ENCODE assay signal across 13 mouse cellular contexts in the genomic region with DNA sequence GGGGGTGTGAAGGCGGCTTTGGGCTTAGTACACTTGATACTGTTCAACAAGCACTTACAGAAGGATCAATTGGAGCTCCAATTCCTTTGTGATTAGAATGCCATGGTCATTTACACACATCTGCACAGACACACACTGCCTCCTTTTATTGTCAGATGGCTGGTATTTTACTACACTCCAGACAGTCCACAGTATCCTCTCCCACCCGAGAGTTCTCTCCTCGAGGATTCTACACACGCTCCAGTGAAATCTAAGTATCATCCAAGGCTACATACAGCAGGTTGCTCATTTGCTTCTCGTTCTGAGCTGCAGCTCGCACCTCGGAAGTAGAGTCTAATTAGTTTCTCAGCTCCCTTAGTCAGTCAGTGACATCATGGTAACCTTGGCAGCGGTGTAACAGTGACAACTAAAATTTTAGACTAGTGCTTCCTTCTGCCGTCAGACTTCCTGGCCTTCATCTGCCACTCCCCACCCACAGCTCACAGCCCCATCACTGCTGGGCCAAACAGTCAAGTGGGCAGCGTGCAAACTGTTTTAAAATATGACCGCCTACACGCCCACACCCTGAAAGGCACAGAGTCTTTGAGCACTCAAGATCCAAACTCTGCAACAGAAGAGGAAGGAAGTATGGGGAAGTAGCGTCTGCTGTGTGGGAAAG.
A peak's percentile ranks its signal among the peaks of the same experiment; 100 is the strongest.
DNase-seq lines count a peak whose midpoint lies in the region; ATAC-seq and TF ChIP-seq lines count a peak whose summit lies in the region.
"Had no signal": no experiment of that assay in that cellular context is flagged by ENCODE, and none has a peak within 500 bp of the region (broad histone marks: within the 10 kb centered on the region; RNA-seq: fewer than 3 reads in every experiment).

No protein-coding gene starts in this region.

- H3K4me1 ChIP-seq in midbrain, embryonic 11.5 days (ENCODE audit: control insufficient read depth, insufficient read depth, low read length), result no peaks in the 10 kb centered on the region
- H3K4me1 ChIP-seq in midbrain, embryonic 15.5 days, result no peaks in the 10 kb centered on the region
- H3K4me1 ChIP-seq in midbrain, postnatal 0 days (ENCODE audit: insufficient read depth, low read length), result no peaks in the 10 kb centered on the region

- 90% methylated on average over 13 of the region's 13 CpGs for WGBS in midbrain, embryonic 11.5 days
- WGBS in midbrain, embryonic 15.5 days, result 75% methylated on average over 13 of the region's 13 CpGs
- 79% methylated on average over 13 of the region's 13 CpGs for WGBS in midbrain, postnatal 0 days

- H3K27ac ChIP-seq in midbrain, embryonic 11.5 days (ENCODE audit: low read depth, low read length), result no peak overlapping the region
- H3K27ac ChIP-seq in midbrain, embryonic 15.5 days, result no peak overlapping the region
- H3K27ac ChIP-seq in midbrain, postnatal 0 days (ENCODE audit: low read depth, low read length), result no peak overlapping the region

- ATAC-seq in frontal cortex, adult (ENCODE audit: low TSS enrichment), result peak; percentile 86
- ATAC-seq in midbrain, embryonic 11.5 days (ENCODE audit: low FRiP score), result no peak
- no peak for ATAC-seq in midbrain, embryonic 15.5 days (replicated peaks)
- ATAC-seq in hematopoietic stem cell, adult 5-6 weeks (replicated peaks in 1 of 2; ENCODE audit: insufficient read depth in 1 of 2, low FRiP score in 2 of 2, low TSS enrichment in 1 of 2, low read depth in 1 of 2, poor library complexity in 2 of 2, severe bottlenecking in 2 of 2), result peak; percentile 76 to 83
- ATAC-seq in midbrain, postnatal 0 days (ENCODE audit: low FRiP score), result no peak
- ATAC-seq: inflammation-experienced regulatory T-cells, adult 6 months had no signal

- H3K4me3 ChIP-seq in midbrain, embryonic 11.5 days (ENCODE audit: low read depth, low read length), result no peak overlapping the region
- H3K4me3 ChIP-seq in midbrain, embryonic 15.5 days, result no peak overlapping the region
- no peak overlapping the region for H3K4me3 ChIP-seq in midbrain, postnatal 0 days (ENCODE audit: low read depth, low read length)
- H3K4me3 ChIP-seq: midbrain, embryonic 10.5 days had no signal

- no peaks in the 10 kb centered on the region for H3K36me3 ChIP-seq in midbrain, embryonic 11.5 days (ENCODE audit: control insufficient read depth, insufficient read depth, low read length)
- H3K36me3 ChIP-seq in midbrain, embryonic 15.5 days (replicated peaks), result no peaks in the 10 kb centered on the region
- H3K36me3 ChIP-seq in midbrain, postnatal 0 days (ENCODE audit: insufficient read depth, low read length), result 0 out of 2 replicates have a peak, but pooled peaks cover 7% of the 10 kb centered on the region

- no peak for DNase-seq in frontal cortex, postnatal 14 days (ENCODE audit: low spot score in 2 of 2)
- DNase-seq in midbrain, embryonic 11.5 days (ENCODE audit: low spot score, missing footprints), result peak; percentile 35
- peak; percentile 43 to 60 for DNase-seq in right cerebral cortex, postnatal 36 days (ENCODE audit: low spot score in 2 of 2)
- no peak for DNase-seq in urinary bladder, adult 2 months (ENCODE audit: low spot score)
- no peak for DNase-seq in midbrain, postnatal 0 days (ENCODE audit: low spot score)
- DNase-seq: cerebellum, postnatal 36 days; gastrocnemius, postnatal 36 days; liver had no signal

- H3K9ac ChIP-seq in midbrain, embryonic 11.5 days (ENCODE audit: low read length), result no peak overlapping the region
- no peak overlapping the region for H3K9ac ChIP-seq in midbrain, embryonic 15.5 days
- H3K9ac ChIP-seq in midbrain, postnatal 0 days (replicated peaks; ENCODE audit: low read length, poor library complexity, severe bottlenecking), result no peak overlapping the region

- H3K27me3 ChIP-seq in midbrain, embryonic 11.5 days (ENCODE audit: control insufficient read depth, insufficient read depth, low read length), result no peaks in the 10 kb centered on the region
- no peaks in the 10 kb centered on the region for H3K27me3 ChIP-seq in midbrain, embryonic 15.5 days (replicated peaks)
- no peaks in the 10 kb centered on the region for H3K27me3 ChIP-seq in midbrain, postnatal 0 days (ENCODE audit: insufficient read depth, low read length)

- no peaks in the 10 kb centered on the region for H3K9me3 ChIP-seq in midbrain, embryonic 11.5 days (ENCODE audit: control insufficient read depth, low read length)
- no peaks in the 10 kb centered on the region for H3K9me3 ChIP-seq in midbrain, embryonic 15.5 days
- no peaks in the 10 kb centered on the region for H3K9me3 ChIP-seq in midbrain, postnatal 0 days (ENCODE audit: low read length)
- H3K9me3 ChIP-seq: midbrain, embryonic 10.5 days had no signal

- TF ChIP-seq CTCF in midbrain, postnatal 0 days (IDR thresholded peaks at IDR 0.05), result no peak

- H3K4me2 ChIP-seq in midbrain, embryonic 11.5 days, result no peak overlapping the region
- no peak overlapping the region for H3K4me2 ChIP-seq in midbrain, embryonic 15.5 days
- H3K4me2 ChIP-seq in midbrain, postnatal 0 days (ENCODE audit: low read depth, low read length, poor library complexity, severe bottlenecking), result no peak overlapping the region

Comparison
In these comparisons a context has a peak if more than half of its experiments do, and no peak if none do; other contexts are left out.
1. DNase-seq: peak in midbrain, embryonic 11.5 days (single experiment) and right cerebral cortex, postnatal 36 days (2 of 2); none in frontal cortex, postnatal 14 days (0 of 2), urinary bladder, adult 2 months (single experiment) and midbrain, postnatal 0 days (single experiment).
2. ATAC-seq: peak in frontal cortex, adult (single experiment) and hematopoietic stem cell, adult 5-6 weeks (2 of 2); none in midbrain, embryonic 11.5 days (single experiment), midbrain, embryonic 15.5 days (single experiment) and midbrain, postnatal 0 days (single experiment).